Mouse (Mus musculus): ENCODE measurements around the gene C530008M17Rik. TPM values are rescaled to one million over a fixed set of nuclear protein-coding genes. Genes with fewer than 3 reads are reported as not detected.

The C530008M17Rik gene
- total and polyA plus RNA-seq, 3 experiments: 3.2 to 10.6 TPM; not detected in 1

GRCm38 (mm10) chr5:76623759-76624158, 32.6 kb upstream of the C530008M17Rik start:
- no peak for DNase-seq (ENCODE audit: low read depth, low spot score)
- H3K9me3 ChIP-seq (replicated peaks; ENCODE audit: insufficient read depth, low read length): no peaks in the 10 kb centered on the region
- H3K27ac ChIP-seq (ENCODE audit: control insufficient read depth, low read depth, low read length): no peak overlapping the region
- peaks cover 1 to 16% of the 10 kb centered on the region in 2 experiments; a peak in 3 of 4 replicates for H3K36me3 ChIP-seq (ENCODE audit: control insufficient read depth in 1 of 2, insufficient read depth in 2 of 2, low read length in 2 of 2)
- H3K4me3 ChIP-seq (ENCODE audit: control insufficient read depth in 1 of 2, insufficient read depth in 1 of 2, low read depth in 2 of 2, low read length in 2 of 2): no peak overlapping the region
- H3K27me3 ChIP-seq (ENCODE audit: control insufficient read depth in 1 of 2, insufficient read depth in 2 of 2, low read length in 2 of 2): no peaks in the 10 kb centered on the region
- TF ChIP-seq RAD21 (IDR thresholded peaks at IDR 0.05; ENCODE audit: low read depth, low read length): no peak
- peak; percentile 76; the same call in 1 of the 2 replicates for TF ChIP-seq MAFK (IDR thresholded peaks at IDR 0.05; ENCODE audit: borderline replicate concordance, low read depth, low read length)
- H3K79me2 ChIP-seq (ENCODE audit: control insufficient read depth, insufficient read depth, low read length, poor library complexity): no peaks in the 10 kb centered on the region
- H3K4me1 ChIP-seq (ENCODE audit: control insufficient read depth in 1 of 2, insufficient read depth in 2 of 2, low read length in 2 of 2): peaks cover 3 to 10% of the 10 kb centered on the region in 2 experiments; a peak in 3 of 4 replicates
- no peak overlapping the region for H3K9ac ChIP-seq (ENCODE audit: control insufficient read depth, low read depth, low read length, poor library complexity, severe bottlenecking)

- peaks cover 3 to 16% of the 10 kb centered on the region in 2 experiments for H3K36me3 ChIP-seq (ENCODE audit: control insufficient read depth in 1 of 2, insufficient read depth in 2 of 2, low read length in 2 of 2)
- 0 out of 2 replicates have a peak overlapping the region, but pooled peaks have one; percentile 6 for H3K27ac ChIP-seq (ENCODE audit: control insufficient read depth, low read depth, low read length)
- peak; percentile 62 for DNase-seq (ENCODE audit: low read depth, low spot score)
- no peak overlapping the region for H3K9ac ChIP-seq (ENCODE audit: control insufficient read depth, low read depth, low read length, poor library complexity, severe bottlenecking)
- H3K27me3 ChIP-seq (ENCODE audit: control insufficient read depth in 1 of 2, insufficient read depth in 2 of 2, low read length in 2 of 2): no peaks in the 10 kb centered on the region
- TF ChIP-seq EP300 (IDR thresholded peaks at IDR 0.05; ENCODE audit: low read depth in 1 of 2, low read length in 2 of 2) (peak; percentile 61 to 76; a peak in 3 of 4 replicates), NELFE (IDR thresholded peaks at IDR 0.05; ENCODE audit: low read depth, low read length) (no peak), GABPA (IDR thresholded peaks at IDR 0.05; ENCODE audit: low read depth, low read length) (no peak), CTCF (IDR thresholded peaks at IDR 0.05 in 2 of 3, conservative IDR thresholded peaks at IDR 0.05 in 1 of 3; ENCODE audit: control insufficient read depth in 1 of 3, insufficient read depth in 1 of 3, low read depth in 2 of 3, low read length in 3 of 3, poor library complexity in 1 of 3, severe bottlenecking in 1 of 3) (no peak), ZKSCAN1 (IDR thresholded peaks at IDR 0.05; ENCODE audit: low read depth, low read length) (no peak), TCF12 (IDR thresholded peaks at IDR 0.05; ENCODE audit: low read depth, low read length) (peak; percentile 84), RAD21 (IDR thresholded peaks at IDR 0.05; ENCODE audit: low read depth, low read length) (no peak), USF2 (IDR thresholded peaks at IDR 0.05; ENCODE audit: borderline replicate concordance in 1 of 2, insufficient read depth in 1 of 2, low read depth in 1 of 2, low read length in 2 of 2) (no peak), MYC (IDR thresholded peaks at IDR 0.05; ENCODE audit: low read depth, low read length) (no peak), SMC3 (IDR thresholded peaks at IDR 0.05; ENCODE audit: low read depth, low read length) (0 out of 2 replicates have a peak, but pooled peaks have one; percentile 1), ZNF384 (IDR thresholded peaks at IDR 0.05; ENCODE audit: low read depth, low read length) (no peak), MAX (IDR thresholded peaks at IDR 0.05; ENCODE audit: low read length) (0 out of 2 replicates have a peak, but pooled peaks have one; percentile 18), ZMIZ1 (IDR thresholded peaks at IDR 0.05; ENCODE audit: low read depth, low read length) (no peak), TAL1 (IDR thresholded peaks at IDR 0.05; ENCODE audit: low read length) (peak; percentile 30), MYB (IDR thresholded peaks at IDR 0.05; ENCODE audit: low read depth, low read length) (no peak), USF1 (IDR thresholded peaks at IDR 0.05; ENCODE audit: low read depth, low read length) (no peak), BHLHE40 (IDR thresholded peaks at IDR 0.05; ENCODE audit: borderline replicate concordance, low read depth, low read length) (no peak), ETS1 (IDR thresholded peaks at IDR 0.05; ENCODE audit: low read depth, low read length) (peak; percentile 59), NRF1 (IDR thresholded peaks at IDR 0.05; ENCODE audit: insufficient read depth, low read depth, low read length, poor library complexity, severe bottlenecking) (no peak), MXI1 (IDR thresholded peaks at IDR 0.05; ENCODE audit: low read depth, low read length) (no peak), JUND (IDR thresholded peaks at IDR 0.05; ENCODE audit: low read depth, low read length) (no peak), E2F4 (IDR thresholded peaks at IDR 0.05; ENCODE audit: borderline replicate concordance, low read depth, low read length) (no peak), RCOR1 (IDR thresholded peaks at IDR 0.05; ENCODE audit: low read depth, low read length) (peak; percentile 80), POLR2A (IDR thresholded peaks at IDR 0.05; ENCODE audit: control insufficient read depth in 1 of 2, insufficient read depth in 1 of 2, low read depth in 1 of 2, low read length in 2 of 2, poor library complexity in 1 of 2) (no peak), GATA1 (IDR thresholded peaks at IDR 0.05; ENCODE audit: low read depth, low read length) (peak; percentile 68; the same call in 1 of the 2 replicates)
- H3K79me2 ChIP-seq (ENCODE audit: control insufficient read depth, insufficient read depth, low read length, poor library complexity): no peaks in the 10 kb centered on the region
- peaks cover 3 to 10% of the 10 kb centered on the region in 2 experiments; a peak in 3 of 4 replicates for H3K4me1 ChIP-seq (ENCODE audit: control insufficient read depth in 1 of 2, insufficient read depth in 2 of 2, low read length in 2 of 2)
- no peak overlapping the region for H3K4me3 ChIP-seq (ENCODE audit: control insufficient read depth in 1 of 2, insufficient read depth in 1 of 2, low read depth in 2 of 2, low read length in 2 of 2)
- H3K9me3 ChIP-seq (replicated peaks; ENCODE audit: insufficient read depth, low read length): no peaks in the 10 kb centered on the region
Observed at GRCm38 (mm10) chr5:76627770-76628169, 28.5 kb upstream of the C530008M17Rik start.
